In the genomic region with DNA sequence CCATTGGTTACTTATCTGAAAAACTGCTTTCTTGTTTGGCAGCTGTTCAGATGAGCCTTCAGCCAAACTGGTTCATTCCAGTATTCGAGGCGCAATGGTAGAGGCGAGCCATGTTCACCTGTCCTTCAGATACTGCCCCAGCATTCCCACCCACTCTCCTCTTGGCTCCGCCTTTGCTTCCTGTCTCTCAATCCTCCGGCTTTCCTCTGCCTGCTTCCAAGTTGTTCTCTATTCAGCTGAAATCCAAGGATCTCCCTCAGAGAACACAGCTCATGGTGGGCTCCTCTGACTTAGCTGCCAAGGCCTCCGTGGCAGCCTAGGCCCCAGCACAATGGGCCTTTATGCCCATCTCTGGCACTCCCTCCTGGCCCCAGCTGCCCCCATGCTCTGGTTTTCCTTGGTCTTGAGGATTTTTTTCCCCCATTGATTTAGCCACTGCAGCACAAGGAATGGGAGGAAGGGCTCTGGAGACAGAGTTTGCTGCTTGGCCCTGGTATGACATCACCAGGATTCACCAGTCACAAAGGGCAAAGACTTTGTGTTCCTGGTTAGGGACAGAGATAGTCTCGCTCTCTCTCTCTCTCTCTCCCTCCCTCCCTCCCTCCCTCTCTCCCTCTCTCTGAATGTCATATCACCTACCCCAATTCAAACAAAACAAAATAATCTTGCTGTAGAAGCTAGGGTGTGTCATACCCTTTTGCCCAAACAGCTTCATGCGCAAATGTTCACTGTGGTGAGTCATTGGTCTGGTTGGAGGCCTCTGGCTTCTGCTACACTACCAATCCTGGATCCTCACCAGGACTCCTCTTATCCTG, we compare ENCODE assay signal across 9 mouse cellular contexts.
A peak's percentile ranks its signal among the peaks of the same experiment; 100 is the strongest.
DNase-seq lines count a peak whose midpoint lies in the region; ATAC-seq and TF ChIP-seq lines count a peak whose summit lies in the region.
"Had no signal": no experiment of that assay in that cellular context is flagged by ENCODE, and none has a peak within 500 bp of the region (broad histone marks: within the 10 kb centered on the region; RNA-seq: fewer than 3 reads in every experiment).

No protein-coding gene starts in this region.

- peak; percentile 42 for DNase-seq in cerebellum, adult 11-12 months
- no peak for DNase-seq in cerebellum, postnatal 36 days
- DNase-seq in neural tube, embryonic 10.5 days (ENCODE audit: extremely low spot score, low spot score): no peak
- peak; percentile 84 for DNase-seq in hindbrain, postnatal 0 days (ENCODE audit: low spot score)
- no peak for DNase-seq in thymus, postnatal 10 days (ENCODE audit: low spot score in 2 of 2)

- H3K9ac ChIP-seq in neural tube, embryonic 13.5 days: no peak overlapping the region
- H3K9ac ChIP-seq in hindbrain, postnatal 0 days (replicated peaks; ENCODE audit: low read length): no peak overlapping the region
- H3K9ac ChIP-seq in midbrain, embryonic 13.5 days (replicated peaks): no peak overlapping the region
- H3K9ac ChIP-seq: limb, embryonic 13.5 days had no signal

- H3K4me3 ChIP-seq in neural tube, embryonic 13.5 days: no peak overlapping the region
- no peak overlapping the region for H3K4me3 ChIP-seq in hindbrain, postnatal 0 days (ENCODE audit: low read length)
- H3K4me3 ChIP-seq in midbrain, embryonic 13.5 days (replicated peaks): no peak overlapping the region
- H3K4me3 ChIP-seq: limb, embryonic 13.5 days had no signal

- H3K9me3 ChIP-seq in neural tube, embryonic 13.5 days: no peaks in the 10 kb centered on the region
- H3K9me3 ChIP-seq in hindbrain, postnatal 0 days (ENCODE audit: low read length): no peaks in the 10 kb centered on the region
- no peaks in the 10 kb centered on the region for H3K9me3 ChIP-seq in midbrain, embryonic 13.5 days
- H3K9me3 ChIP-seq: limb, embryonic 13.5 days had no signal

- H3K27ac ChIP-seq in neural tube, embryonic 13.5 days (replicated peaks): peak overlapping the region; percentile 28; the same call in 1 of the 2 replicates
- H3K27ac ChIP-seq in hindbrain, postnatal 0 days: peak overlapping the region; percentile 82
- H3K27ac ChIP-seq in midbrain, embryonic 13.5 days: no peak overlapping the region; the same call in 1 of the 2 replicates
- H3K27ac ChIP-seq: limb, embryonic 13.5 days had no signal

- peak; percentile 45; the same call in 1 of the 2 replicates for ATAC-seq in neural tube, embryonic 13.5 days (ENCODE audit: low read depth)
- ATAC-seq in hindbrain, postnatal 0 days: peak; percentile 95
- ATAC-seq in midbrain, embryonic 13.5 days: 0 out of 2 replicates have a peak, but pooled peaks have one; percentile 57
- no peak for ATAC-seq in megakaryocyte, adult 5-6 weeks (ENCODE audit: poor library complexity, severe bottlenecking)

- no peaks in the 10 kb centered on the region for H3K27me3 ChIP-seq in neural tube, embryonic 13.5 days
- no peaks in the 10 kb centered on the region for H3K27me3 ChIP-seq in hindbrain, postnatal 0 days (ENCODE audit: insufficient read depth, low read length)
- H3K27me3 ChIP-seq in midbrain, embryonic 13.5 days: no peaks in the 10 kb centered on the region
- H3K27me3 ChIP-seq: limb, embryonic 13.5 days had no signal

- WGBS in neural tube, embryonic 13.5 days: 81% methylated on average over 8 of the region's 8 CpGs
- WGBS in hindbrain, postnatal 0 days: 46% methylated on average over 8 of the region's 8 CpGs
- WGBS in midbrain, embryonic 13.5 days: 80% methylated on average over 8 of the region's 8 CpGs

- H3K4me1 ChIP-seq in neural tube, embryonic 13.5 days (replicated peaks): peaks cover 6% of the 10 kb centered on the region; the same call in 1 of the 2 replicates
- peaks cover 19% of the 10 kb centered on the region for H3K4me1 ChIP-seq in hindbrain, postnatal 0 days (ENCODE audit: insufficient read depth, low read length)
- 0 out of 2 replicates have a peak, but pooled peaks cover 2% of the 10 kb centered on the region for H3K4me1 ChIP-seq in midbrain, embryonic 13.5 days (replicated peaks)
- H3K4me1 ChIP-seq: limb, embryonic 13.5 days had no signal

- H3K4me2 ChIP-seq in neural tube, embryonic 13.5 days: no peak overlapping the region
- no peak overlapping the region for H3K4me2 ChIP-seq in hindbrain, postnatal 0 days (ENCODE audit: low read depth, low read length)
- no peak overlapping the region for H3K4me2 ChIP-seq in midbrain, embryonic 13.5 days (replicated peaks)
- H3K4me2 ChIP-seq: limb, embryonic 13.5 days had no signal

- no peak for TF ChIP-seq CTCF in hindbrain, postnatal 0 days (IDR thresholded peaks at IDR 0.05; ENCODE audit: low read depth)

- H3K36me3 ChIP-seq in neural tube, embryonic 13.5 days: no peaks in the 10 kb centered on the region
- no peaks in the 10 kb centered on the region for H3K36me3 ChIP-seq in hindbrain, postnatal 0 days (ENCODE audit: insufficient read depth, low read length)
- H3K36me3 ChIP-seq in midbrain, embryonic 13.5 days: no peaks in the 10 kb centered on the region
- H3K36me3 ChIP-seq: limb, embryonic 13.5 days had no signal

Comparison
In these comparisons a context has a peak if more than half of its experiments do, and no peak if none do; other contexts are left out.
1. DNase-seq: peak in cerebellum, adult 11-12 months (single experiment) and hindbrain, postnatal 0 days (single experiment); none in cerebellum, postnatal 36 days (0 of 2), neural tube, embryonic 10.5 days (single experiment) and thymus, postnatal 10 days (0 of 2).